Mouse (Mus musculus) WW6 (cell line): Measurements from ENCODE around the gene Lrrc42.

Experiments
- DNase-seq: peaks from one replicate; pipeline ENCODE4 v3.0.0-alpha.2; 2013; ENCODE audit warnings: low read depth, low spot score

Lrrc42 gene

DNA sequence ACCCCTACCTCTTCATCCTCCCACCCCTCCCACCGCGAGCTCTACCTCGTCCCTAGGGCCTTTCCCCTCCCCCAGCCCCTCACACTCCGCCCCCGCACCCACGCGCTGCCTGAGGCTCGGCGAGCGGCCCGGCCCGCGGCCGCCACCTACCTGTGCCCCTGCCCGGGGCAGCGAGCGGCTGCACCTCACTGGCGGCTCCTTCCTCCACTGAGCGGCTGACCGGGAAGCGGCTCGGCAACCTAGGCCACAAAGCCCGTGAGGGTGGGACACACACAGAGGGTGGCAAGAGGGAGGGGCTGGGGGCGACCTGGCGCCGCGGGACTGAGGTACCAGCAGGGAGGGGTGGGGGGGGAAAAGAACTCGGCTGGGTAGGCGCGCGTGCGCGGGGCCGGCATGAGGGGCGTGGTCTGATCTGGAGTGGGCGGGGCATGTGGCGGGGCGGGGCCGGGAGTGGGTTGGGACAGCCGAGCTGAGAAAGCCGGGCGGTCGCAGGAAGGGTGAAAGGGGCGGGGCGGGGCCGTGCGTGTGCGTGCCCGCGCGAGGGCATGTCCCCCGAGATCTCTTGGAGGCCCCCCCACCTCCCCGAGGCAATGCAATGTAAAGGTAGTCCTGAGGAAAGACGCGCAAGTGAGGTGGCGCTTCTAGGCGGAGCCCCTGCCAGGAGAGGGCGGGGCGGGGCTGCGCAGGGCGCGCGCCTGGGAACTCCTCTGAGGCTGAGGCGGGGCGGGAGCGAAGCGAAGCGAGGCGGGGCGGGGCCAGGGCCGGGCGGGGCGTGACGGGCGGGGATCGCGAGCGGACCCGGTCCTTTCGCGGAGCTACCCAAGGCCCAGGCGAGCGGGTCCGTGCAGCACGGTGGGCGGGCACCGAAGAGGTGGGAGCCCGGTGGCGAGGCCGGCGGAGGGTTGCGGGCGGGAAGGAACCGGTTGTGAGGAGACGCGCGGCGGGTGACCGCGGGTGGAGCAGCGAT, at the start of gene Lrrc42, which contains the start of gene Hspb11:
Lrrc42 (minus strand) TSS at position 408 of the 967 bp plus-strand sequence.
Hspb11 (plus strand) TSS at position 469 of the 967 bp plus-strand sequence.
- peak; percentile 92 for DNase-seq

DNA sequence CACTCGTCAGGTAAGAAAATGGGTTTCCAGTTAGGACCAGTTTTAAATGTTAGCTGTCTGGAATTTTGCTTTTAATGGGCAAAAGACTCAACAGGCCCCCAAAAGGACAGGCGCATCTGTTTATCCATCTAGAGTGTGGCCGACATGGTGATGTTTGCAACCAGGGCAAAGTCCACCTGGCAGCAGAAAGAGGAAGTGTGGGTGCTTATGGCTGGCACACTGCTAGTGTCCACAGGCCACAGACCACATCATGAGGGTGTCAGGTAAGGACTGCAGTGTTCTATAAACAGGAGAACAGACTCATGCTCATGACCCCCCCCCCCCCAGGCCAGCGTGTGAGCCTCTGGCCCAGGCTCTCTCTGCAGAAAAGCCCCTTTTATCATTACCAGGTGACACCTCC, 49.5 kb upstream of the Lrrc42 start:
- DNase-seq: no peak

DNA sequence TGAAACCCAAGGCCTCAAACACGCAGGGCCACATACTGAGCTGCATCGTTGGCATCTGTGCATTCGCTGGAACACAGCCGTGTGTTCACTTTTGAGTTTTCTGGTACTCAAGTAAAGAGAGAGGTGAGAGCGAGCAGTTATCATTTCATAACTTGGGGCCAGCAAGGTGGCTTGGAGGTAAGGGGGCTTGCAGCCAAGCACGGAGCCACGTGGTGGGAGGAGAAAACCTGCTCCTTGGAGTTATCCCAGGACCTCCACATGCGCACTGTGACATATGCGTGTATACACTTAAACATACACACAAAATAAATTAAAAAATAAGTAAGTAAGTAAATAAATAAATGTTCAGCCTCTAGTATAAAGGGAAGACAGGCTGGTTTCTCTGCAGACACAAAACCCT, 48.9 kb upstream of the Lrrc42 start:
- no peak for DNase-seq

DNA sequence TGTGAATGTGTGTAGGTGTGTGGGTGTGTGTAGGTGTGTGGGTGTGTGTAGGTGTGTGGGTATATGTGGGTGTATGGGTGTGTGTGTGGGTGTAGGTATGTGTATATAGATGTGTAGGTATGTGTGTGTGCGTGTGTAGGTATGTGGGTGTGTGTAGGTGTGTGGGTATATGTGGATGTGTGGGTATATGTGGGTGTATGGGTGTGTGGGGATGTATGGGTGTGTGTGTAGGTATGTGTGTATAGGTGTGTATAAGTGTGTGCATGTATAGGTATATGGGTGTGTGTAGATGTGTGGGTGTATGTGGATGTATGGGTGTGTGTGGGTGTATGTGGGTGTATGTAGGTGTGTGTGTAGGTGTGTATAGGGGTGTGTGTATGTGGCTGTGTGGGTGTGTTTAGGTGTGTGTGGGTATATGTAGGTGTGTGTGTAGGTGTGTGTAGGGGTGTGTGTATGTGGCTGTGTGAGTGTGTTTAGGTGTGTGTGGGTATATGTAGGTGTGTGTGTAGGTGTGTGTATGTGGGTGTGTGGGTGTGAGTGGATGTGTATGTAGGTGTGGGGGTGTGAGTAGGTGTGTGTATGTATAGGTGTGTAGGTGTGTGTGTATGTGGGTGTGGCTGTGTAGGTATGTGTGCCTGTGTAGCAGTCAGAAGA, 47.7 kb upstream of the Lrrc42 start:
- no peak for DNase-seq

DNA sequence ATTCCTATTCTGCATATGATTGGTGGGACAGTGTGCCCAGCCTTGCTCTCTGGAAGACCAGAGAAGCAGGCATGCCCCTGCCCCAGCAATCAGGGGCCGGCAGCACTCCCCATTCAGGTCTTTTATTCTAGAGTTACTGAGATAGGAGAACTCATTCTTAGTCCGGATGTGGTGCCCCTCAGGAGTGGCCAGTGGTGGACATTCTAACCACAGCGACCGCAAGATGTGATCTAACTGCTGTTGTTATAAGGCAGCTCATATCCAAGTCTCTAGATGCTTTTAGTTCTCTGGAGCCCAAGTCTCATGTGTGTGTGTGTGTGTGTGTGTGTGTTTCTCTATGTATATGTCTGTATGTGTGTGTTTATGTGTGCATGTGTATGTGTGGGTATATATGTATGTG, 47.0 kb upstream of the Lrrc42 start:
- no peak for DNase-seq

DNA sequence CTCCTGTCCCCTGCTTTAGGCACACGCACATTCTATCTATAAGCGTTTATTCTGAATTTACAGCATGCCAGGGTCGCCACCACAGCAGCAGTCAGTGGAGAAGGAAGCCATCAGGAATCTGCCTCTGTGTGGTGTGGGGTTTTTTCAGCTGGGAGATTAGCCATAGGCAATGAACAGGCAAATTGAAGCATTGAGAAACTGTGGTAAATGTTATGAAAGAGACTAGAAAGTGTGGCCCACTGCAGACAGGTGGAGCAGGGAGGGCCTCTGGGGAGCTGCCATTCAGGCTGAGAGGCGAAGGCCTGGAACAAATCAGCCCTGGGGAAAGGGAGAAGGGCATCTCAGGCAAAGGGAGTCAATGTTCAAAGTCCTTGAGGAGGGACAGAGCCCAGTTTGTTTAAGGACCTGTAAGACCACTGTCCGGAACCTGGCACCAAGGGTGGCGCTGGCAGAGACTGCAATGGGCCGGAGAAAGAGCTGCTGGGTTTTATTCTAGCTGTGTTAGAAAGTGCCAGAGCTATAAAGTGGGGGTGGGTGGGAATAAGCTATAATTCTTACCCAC, 46.5 kb upstream of the Lrrc42 start:
- no peak for DNase-seq

DNA sequence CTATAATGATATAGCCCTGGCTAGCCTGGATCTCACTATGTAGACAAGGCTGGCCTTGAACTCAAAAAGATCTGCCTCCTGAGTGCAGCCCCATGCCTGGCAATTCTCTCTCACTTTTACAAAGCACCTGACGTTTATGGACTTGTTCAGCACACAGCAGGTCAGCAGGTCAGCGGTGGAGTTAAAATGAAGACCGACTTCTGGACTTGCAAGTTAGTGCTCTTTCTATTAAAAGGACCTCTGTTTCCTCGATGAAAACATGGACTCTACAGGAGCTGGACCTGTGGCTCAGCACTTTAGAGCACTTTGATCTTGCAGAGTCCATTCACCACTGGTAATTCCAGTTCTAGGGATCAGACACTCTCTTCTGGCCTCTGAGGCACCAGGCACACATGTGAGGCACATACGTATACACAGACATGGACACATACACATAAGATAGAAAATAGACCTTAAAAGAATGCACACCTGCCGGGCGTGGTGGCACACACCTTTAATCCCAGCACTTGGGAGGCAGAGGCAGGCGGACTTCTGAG, 44.8 kb upstream of the Lrrc42 start:
- no peak for DNase-seq

DNA sequence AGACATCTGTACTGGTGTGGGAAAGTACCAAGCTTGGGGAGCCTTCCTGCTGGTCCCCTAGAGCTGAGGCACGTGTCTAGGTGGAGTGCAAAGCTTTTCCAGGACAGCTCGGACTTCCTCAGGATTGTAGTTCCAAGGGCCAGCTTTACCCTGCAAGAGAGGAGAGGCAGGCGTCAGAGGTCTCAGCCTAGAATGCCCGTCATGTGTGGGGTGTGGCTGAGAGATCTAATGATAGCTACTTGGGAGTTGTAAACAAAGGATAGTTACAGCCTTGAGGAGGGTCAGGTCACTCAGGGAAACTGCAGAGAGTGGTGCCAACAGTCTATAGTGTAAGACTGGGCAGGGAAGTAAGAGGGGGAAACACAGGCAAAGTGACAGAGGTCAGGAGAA, 38.9 kb upstream of the Lrrc42 start:
- no peak for DNase-seq

DNA sequence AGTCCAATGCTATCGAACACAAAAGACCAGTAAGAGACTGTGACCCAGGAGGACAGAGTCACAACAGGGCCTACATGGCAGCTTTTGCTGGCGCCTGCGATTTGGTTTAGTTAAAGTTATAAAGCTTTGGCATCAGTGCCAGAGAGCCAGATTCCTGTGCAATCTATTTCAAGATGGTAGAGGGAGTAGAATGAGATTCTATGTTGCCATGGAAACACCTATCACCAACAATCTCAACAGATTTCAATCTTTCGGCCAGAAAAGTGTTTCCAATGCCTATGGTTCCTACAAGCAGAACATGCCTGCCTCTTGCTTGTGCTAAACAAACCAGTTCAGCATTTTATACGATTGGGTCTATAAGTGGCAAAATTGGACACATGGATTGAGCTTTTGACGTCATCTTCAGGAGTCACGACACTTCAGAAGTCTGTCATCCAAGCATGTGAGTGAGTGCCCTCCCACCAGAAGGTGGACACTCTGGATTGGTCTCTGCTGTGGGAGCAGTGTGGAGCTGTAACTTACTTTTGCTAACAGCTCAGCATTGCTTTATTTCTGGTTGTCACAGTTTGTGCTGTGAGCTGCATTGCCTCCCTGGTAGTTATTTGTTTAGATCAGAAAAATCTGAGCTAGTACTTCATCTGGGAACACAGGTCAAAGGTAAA, 38.4 kb upstream of the Lrrc42 start:
- DNase-seq: no peak

DNA sequence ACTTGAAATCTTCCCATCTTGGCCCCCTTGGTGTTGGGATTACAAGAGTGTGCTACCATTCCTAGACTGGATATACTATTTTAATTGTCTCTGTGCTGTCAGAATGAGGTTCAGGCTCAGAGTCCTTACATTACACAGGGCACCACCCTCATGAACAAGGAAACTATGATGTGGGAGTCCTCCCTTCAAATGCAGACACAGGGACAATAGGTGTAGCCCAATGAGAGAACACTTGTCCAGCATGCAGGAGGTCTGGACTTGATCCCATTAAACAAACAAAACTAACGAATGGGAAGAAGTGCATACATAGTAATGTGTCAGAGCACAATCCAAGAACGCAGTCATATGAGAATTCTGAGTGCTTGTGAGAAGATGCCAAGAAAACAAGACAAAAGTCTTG, 34.2 kb upstream of the Lrrc42 start:
- DNase-seq: no peak

DNA sequence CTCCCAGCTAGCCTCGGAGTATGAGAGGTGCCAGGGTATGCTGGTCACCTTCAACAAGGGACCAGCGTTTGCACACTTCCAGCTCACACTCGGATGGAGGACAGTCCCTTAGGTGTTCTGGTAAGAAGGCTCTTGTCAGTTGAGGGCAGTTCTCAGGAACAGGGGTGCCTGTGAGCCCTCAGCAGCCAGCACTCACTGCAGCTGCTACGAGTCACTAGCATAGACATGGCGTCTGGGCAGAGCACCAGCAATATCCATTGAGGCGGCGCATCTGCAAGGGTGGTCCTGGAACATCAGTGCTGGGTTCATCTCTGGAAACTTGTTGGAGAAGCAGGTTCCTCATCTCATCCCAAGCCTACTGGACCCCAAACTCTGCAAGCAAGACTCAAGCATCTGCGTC, 33.1 kb upstream of the Lrrc42 start:
- DNase-seq: no peak

DNA sequence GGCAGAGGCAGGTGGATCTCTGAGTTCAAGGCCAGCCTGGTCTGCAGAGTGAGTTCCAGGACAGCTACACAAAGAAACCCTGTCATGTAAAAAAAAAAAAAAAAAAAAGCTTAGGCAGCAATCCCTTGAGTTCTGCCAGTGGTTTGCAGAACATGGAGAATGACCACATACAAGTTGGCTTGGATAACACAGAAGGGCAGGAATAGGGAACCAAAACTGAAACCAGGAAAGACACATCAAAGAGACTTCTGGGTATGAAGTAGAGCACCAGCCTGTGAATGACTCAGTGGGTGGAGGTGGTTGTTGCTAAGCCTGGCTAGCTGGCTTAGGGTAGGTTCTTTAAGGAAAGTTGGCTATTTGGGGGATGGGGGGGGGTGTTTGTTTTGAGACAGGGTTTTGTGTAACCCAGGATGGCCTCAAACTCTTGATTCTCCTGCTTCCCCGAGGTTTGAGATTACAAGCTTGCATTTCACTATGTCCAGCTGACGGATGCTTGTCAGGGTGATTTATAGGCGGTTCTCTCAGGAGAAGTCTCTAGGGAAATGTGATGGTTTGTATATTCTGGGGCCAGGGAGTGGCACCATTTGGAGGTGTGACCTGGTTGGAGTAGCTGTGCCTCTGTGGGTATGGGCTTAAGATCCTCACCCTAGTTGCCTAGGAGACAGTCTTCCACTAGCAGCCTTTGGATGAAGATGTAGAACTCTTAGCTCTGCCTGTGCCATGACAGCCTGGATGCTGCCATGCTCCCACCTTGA, 32.3 kb upstream of the Lrrc42 start:
- DNase-seq: no peak

DNA sequence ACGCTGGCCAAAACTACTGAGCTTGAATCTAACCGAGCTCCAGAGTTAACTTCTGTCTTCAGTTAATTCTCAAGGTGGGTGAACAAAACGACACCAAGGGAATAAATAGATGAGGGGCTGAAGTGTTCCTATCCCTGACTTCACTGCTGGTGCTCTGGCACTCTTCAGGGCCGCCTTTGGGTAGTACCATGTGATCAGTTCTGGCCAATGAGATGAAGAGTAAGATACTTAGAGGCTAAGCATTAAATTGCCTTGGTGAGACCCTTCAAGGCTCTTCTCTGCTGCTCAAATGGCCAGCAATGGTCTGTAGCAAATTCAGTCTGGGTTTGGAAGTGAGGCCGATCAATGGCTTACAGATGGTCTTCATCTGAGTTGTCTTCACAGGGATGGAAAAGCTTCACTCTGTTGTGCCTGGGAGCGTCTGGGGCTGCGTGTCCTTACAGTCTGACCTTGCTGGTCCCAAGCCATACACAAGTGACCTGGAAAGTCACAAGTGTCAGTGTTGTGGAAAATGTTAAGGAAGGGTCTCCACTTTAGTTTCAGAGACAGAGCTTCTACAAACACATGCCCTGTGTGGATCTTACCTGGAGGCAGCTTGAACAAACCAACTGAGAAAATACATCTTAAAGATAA, 27.6 kb upstream of the Lrrc42 start:
- DNase-seq: no peak

DNA sequence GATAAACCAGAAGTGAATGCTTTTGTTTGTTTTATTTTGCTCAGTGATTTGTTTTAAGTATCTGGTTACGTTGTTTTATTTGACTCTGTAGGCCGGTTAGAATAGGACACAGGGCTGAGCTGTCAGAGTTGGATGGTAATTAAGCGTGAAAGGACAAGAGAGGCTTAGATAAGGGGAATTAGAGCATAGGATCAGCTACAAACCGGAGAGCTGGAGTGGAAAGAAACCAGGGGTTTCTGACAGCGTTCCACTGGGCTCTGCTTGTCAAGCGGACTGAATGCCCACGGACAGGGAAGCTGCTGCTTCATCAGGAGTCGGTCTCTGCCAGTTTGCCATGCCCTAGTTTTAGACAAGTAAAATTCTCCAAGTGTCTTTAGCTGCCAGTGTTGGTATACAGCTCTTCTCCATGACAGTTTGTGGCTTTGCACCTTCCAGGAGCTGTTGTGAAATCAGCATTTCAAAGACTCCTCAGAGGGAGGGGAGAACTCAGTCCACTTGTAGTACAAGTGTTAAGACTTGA, 24.9 kb upstream of the Lrrc42 start:
- no peak for DNase-seq

DNA sequence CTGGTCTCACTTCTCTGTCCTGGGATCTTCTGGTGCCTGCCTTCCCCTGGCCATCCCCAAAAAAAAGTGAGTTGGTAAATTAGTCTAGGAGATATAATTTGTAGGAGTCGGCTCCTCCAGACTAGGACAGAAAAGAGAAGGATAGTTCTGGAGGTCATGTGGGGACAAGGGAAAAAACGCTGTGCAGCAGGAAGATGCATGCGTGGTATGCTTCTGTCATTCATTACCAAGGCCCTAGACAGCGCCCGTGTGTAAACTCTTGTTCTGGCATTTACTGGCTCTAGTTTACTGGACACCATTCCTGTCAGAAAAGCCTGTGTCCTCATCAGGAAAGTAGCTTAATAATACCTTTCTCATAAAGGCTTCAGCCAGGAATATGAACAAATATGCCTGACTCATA, 21.2 kb upstream of the Lrrc42 start:
- DNase-seq: no peak

DNA sequence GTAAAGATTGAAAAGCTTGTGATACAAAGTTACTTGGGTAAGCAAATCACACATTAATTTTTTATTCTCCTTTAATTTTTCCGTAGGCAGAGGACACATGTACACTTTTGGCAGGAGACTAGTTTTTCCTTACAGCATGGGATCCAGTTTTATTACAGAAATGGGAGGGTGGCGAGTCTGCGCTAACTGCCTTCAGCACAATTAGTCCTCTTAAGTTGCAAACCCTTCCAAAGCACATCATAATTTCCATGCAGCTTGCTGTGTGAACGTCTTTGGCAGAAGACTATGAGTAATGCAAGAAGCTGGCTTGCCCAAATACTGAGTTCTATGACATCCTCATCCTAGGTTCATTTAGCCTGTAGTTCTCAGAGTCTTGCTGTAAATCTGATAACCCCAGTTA, 20.4 kb upstream of the Lrrc42 start:
- no peak for DNase-seq

DNA sequence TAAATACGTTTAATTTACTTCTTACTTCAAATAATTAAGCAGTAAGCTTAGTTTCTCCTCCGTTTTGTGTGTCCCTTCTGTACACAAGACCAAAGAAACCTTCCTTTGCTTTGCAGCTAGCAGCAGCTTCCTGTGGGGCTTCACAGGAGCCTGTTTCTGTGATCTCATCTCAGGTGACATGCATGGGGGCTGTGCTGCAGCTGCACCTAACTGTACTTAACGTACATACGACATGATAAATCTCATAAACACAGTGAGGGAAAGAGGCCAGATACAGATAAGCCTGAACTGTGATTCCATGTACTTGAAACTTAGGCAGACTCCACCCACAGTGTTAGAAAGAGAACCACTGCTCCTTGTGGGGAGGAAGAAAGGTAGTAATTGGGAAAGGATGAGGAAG, 6.7 kb upstream of the Lrrc42 start:
- DNase-seq: no peak

DNA sequence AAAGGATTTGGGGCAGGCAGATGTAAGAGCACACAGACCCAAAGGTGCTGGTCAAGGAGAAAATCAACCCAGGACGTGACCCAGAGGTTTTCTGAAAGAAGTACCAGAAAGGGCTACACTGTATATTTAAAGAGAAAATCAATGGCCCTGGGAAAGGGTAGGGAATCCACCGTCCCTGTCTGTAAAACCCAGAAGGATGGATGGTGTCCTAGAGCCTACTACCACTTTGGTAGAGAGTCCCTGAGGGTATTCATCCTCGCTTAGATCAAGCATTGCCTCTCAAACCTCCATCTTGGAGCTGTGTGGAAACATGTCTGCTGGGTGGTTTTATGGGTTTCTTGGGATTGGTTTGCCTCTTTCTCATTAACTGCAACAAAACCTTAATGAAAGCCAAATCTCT, 1.1 kb upstream of the Lrrc42 start:
- no peak for DNase-seq

DNA sequence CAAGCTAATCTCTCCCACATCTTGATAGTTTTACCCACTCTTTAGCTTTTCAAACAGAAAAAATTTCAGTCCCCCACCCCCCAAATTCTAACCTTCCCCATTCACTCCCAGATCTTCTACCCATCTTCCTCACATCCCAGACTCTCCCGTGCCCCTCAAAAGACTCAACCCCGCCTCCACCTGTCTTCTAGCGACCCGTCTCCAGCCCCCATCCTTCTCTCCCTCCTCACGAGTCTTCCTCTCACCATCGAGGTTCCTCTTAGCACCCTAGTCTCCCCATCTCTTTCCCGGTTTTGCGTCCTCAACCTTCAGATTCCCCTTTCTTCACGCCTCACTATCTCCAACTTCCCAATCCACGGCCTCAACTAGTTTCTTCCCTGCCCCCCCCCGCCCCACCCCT, 810 bp downstream of the Lrrc42 start:
- DNase-seq: no peak

DNA sequence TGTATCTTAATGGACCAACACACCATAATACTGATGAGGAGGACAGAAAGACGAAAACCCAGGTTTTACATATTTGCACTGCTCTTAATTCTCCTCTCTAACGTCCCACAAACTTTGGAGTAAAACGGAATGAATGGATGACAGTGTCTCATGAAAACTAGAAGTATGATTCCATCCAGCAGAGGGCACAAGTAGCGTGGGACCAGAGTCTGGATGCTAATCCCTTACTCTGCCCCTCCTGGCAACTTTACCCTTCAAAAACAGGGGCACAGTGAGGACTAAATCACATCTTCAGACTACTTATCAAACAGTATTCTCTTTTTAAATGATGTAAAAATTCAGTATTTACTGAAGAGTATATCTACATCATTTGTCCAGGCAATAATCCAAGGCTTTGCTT, 2.8 kb downstream of the Lrrc42 start:
- DNase-seq: no peak
